Mouse (Mus musculus) olfactory bulb, adult 2 months (tissue): Measurements from ENCODE around the gene Hbb-bh1. TPM values are rescaled to one million over a fixed set of nuclear protein-coding genes. Genes with fewer than 3 reads are reported as not detected.

Experiments
- H3K27ac ChIP-seq: fragments of 200-500 bp; 2 replicates; pipeline ENCODE4 v1.5.1; 2012; ENCODE audit warnings: low read depth, low read length; ENCODE audit not compliant: insufficient read depth
- H3K4me1 ChIP-seq: fragments of 200-500 bp; 2 replicates; pipeline ENCODE4 v1.6.1; 2012; ENCODE audit warnings: low read length; ENCODE audit not compliant: control insufficient read depth, insufficient read depth
- H3K4me3 ChIP-seq: fragments of 200-500 bp; 2 replicates; pipeline ENCODE4 v1.5.1; 2012; ENCODE audit warnings: mild to moderate bottlenecking, low read depth, low read length, moderate library complexity; ENCODE audit not compliant: insufficient read depth
- CTCF ChIP-seq: fragments of 200-500 bp; IDR thresholded peaks from 2 replicates; pipeline ENCODE4 v1.5.1; 2012; ENCODE audit warnings: low read depth, mild to moderate bottlenecking, low read length, moderate library complexity; ENCODE audit not compliant: insufficient read depth
- POLR2A ChIP-seq: fragments of 200-500 bp; IDR thresholded peaks from 2 replicates; pipeline ENCODE4 v1.6.1; 2012; ENCODE audit warnings: mild to moderate bottlenecking, low read depth, low read length, moderate library complexity; ENCODE audit not compliant: insufficient read depth
- WGBS: fragments of 180-500 bp; shearing (Covaris S2); methylation state at CpG from one replicate; pipeline ENCODE4 v1.1.7; 2018; 5-methylcytosine and 5-hydroxymethylcytosine counted together
- polyA plus RNA-seq: library from polyadenylated mRNA; stranded (reverse); fragments of >200 nt; gene quantifications from 2 replicates; pipeline ENCODE4 v1.2.4, GENCODE M21; 2012; ENCODE audit warnings: low replicate concordance; ENCODE audit not compliant: missing spikeins, insufficient read depth, insufficient read length

Gene Hbb-bh1
- polyA plus RNA-seq, 1 experiment: not detected

DNA sequence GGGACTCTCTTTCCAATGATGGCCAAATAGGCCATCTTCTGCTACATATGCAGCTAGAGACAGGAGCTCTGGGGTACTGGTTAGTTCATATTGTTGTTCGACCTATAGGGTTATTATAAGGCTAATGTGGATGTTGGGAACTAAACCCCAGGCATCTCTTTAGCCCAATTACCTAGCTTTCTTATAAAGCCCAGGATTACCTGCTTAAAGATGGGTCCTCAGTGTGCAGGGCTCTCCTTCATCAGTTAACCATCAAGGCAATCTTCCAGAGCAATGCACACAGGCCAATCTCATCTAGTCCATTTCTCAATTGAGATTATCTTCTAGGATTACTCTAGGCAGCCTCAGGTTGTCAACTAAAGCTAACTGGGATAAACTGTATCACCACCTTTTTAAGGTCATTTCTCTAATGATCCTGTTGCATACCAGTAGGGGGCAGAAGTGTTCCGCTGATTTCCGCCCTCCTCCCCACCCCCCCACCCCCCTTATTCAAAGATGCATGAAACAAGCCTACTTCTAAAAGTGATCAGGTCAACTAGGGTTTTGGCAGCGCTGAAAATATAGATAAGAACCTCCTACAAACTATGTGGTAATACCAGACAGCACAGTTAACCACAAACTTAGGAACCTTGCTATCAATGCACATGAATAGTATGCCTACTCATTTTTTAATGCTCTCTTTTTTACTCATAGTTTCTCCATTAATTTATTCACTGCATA is 50.1 kb downstream of the Hbb-bh1 start:
- H3K27ac ChIP-seq: no peak overlapping the region
- no peak overlapping the region for H3K4me3 ChIP-seq
- TF ChIP-seq POLR2A (no peak), CTCF (no peak)
- H3K4me1 ChIP-seq: no peaks in the 10 kb centered on the region
- 22% methylated on average over 4 of the region's 4 CpGs for WGBS

DNA sequence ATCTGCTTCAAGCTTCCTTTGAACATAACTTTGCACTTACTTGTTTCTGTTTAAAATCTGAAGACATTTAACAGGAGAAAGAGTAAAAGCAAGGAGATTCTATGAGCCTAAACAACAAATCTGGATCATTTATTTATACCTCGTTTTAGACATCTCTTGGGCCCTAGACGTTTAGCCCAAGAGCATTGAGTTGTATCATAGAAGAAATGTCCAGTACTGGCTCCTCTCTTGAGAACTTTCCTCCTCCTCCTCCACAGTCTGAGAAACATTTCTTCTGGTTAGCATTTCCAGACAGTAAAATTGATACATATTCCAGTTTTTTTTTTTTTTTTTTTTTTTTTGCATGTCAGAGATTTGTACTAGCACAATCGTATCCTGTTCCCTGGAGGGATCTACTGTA is 51.2 kb downstream of the Hbb-bh1 start, which contains the start of gene Olfr67:
TSS of gene Olfr67 (minus strand) at position 101 of the 400 bp plus-strand sequence.
- Histone ChIP-seq H3K4me1 (no peaks in the 10 kb centered on the region), H3K27ac (no peak within 1 kb of the TSS), H3K4me3 (no peak within 1 kb of the TSS)
- TF ChIP-seq CTCF (no peak), POLR2A (no peak)
- 77% methylated on average over 3 of the region's 3 CpGs for WGBS

Other genes starting within 250 kb of the Hbb-bh1 start
- gene Olfr619, start 242.6 kb downstream of the Hbb-bh1 start, polyA plus RNA-seq: not detected in 2 replicates
- not detected in 2 replicates for gene Olfr620, start 230.6 kb downstream of the Hbb-bh1 start, polyA plus RNA-seq
- not detected in 2 replicates for gene Olfr622, start 200.5 kb downstream of the Hbb-bh1 start, polyA plus RNA-seq
- not detected in 2 replicates for gene Olfr623, start 179.5 kb downstream of the Hbb-bh1 start, polyA plus RNA-seq
- gene Olfr624, start 172.0 kb downstream of the Hbb-bh1 start, polyA plus RNA-seq: not detected in 2 replicates
- gene Olfr625-ps1, start 160.4 kb downstream of the Hbb-bh1 start, polyA plus RNA-seq: not detected in 2 replicates
- gene Olfr243, start 128.5 kb downstream of the Hbb-bh1 start, polyA plus RNA-seq: not detected in 2 replicates
- gene Olfr628, start 112.8 kb downstream of the Hbb-bh1 start, polyA plus RNA-seq: not detected in 2 replicates
- gene Olfr629, start 98.2 kb downstream of the Hbb-bh1 start, polyA plus RNA-seq: not detected in 2 replicates
- not detected in 2 replicates for gene Olfr630, start 85.8 kb downstream of the Hbb-bh1 start, polyA plus RNA-seq
- gene Olfr69, start 71.6 kb downstream of the Hbb-bh1 start, polyA plus RNA-seq: not detected in 2 replicates
- not detected in 2 replicates for gene Olfr68, start 63.5 kb downstream of the Hbb-bh1 start, polyA plus RNA-seq
- not detected in 2 replicates for gene Olfr67, start 51.3 kb downstream of the Hbb-bh1 start, polyA plus RNA-seq
- not detected in 2 replicates for gene Hbb-bt, start 29.2 kb downstream of the Hbb-bh1 start, polyA plus RNA-seq
- not detected in 2 replicates for gene Hbb-bs, start 15.1 kb downstream of the Hbb-bh1 start, polyA plus RNA-seq
- gene Hbb-bh2, start 2.6 kb downstream of the Hbb-bh1 start, polyA plus RNA-seq: not detected in 2 replicates
- gene Hbb-y, start 10.1 kb upstream of the Hbb-bh1 start, polyA plus RNA-seq: not detected in 2 replicates
- gene Olfr66, start 43.1 kb upstream of the Hbb-bh1 start, polyA plus RNA-seq: not detected in 2 replicates
- gene Olfr64, start 51.3 kb upstream of the Hbb-bh1 start, polyA plus RNA-seq: not detected in 2 replicates
- gene Olfr65, start 60.3 kb upstream of the Hbb-bh1 start, polyA plus RNA-seq: not detected in 2 replicates
- not detected in 2 replicates for gene Olfr631, start 85.7 kb upstream of the Hbb-bh1 start, polyA plus RNA-seq
- gene Olfr632, start 91.2 kb upstream of the Hbb-bh1 start, polyA plus RNA-seq: not detected in 2 replicates
- not detected in 2 replicates for gene Olfr633, start 101.3 kb upstream of the Hbb-bh1 start, polyA plus RNA-seq
- gene Olfr635, start 128.0 kb upstream of the Hbb-bh1 start, polyA plus RNA-seq: not detected in 2 replicates
- not detected in 2 replicates for gene Olfr638, start 155.6 kb upstream of the Hbb-bh1 start, polyA plus RNA-seq
- not detected in 2 replicates for gene Olfr639, start 174.1 kb upstream of the Hbb-bh1 start, polyA plus RNA-seq
- not detected in 2 replicates for gene Olfr640, start 182.4 kb upstream of the Hbb-bh1 start, polyA plus RNA-seq
- not detected in 2 replicates for gene Olfr641, start 192.3 kb upstream of the Hbb-bh1 start, polyA plus RNA-seq
- not detected in 2 replicates for gene Olfr642, start 209.5 kb upstream of the Hbb-bh1 start, polyA plus RNA-seq
- not detected in 2 replicates for gene 4930516K23Rik, start 218.3 kb upstream of the Hbb-bh1 start, polyA plus RNA-seq
- gene Olfr644, start 228.7 kb upstream of the Hbb-bh1 start, polyA plus RNA-seq: not detected in 2 replicates
- gene Olfr645, start 242.3 kb upstream of the Hbb-bh1 start, polyA plus RNA-seq: not detected in 2 replicates